Mouse (Mus musculus) left cerebral cortex, postnatal 36 days (tissue): ENCODE measurements around the gene Psmd5. TPM values are rescaled to one million over a fixed set of nuclear protein-coding genes. Genes with fewer than 3 reads are reported as not detected.
A peak's percentile ranks its signal among the peaks of the same experiment; 100 is the strongest.
"Not testable (repeated sequence)": the region's sequence is repeated elsewhere in the genome, so short reads cannot be mapped to it uniquely, and the experiment has no call there.

ENCODE experiments used
- DNase-seq, 2 experiments: peaks; one replicate each; pipeline ENCODE4 v3.0.0; 2021 to 2022; ENCODE audit warnings: low spot score in 2 of 2, mixed read lengths in 1 of 2
- intact Hi-C: fragments of 180-260 bp; cut with DNase I; formaldehyde crosslinking; loops from one replicate; pipeline ENCODE4 v1.15.1; 2025
- total RNA-seq, 2 experiments: library from RNA; stranded (reverse); gene quantifications; 2 replicates each; pipeline ENCODE4 v1.2.3; 2021

Psmd5 gene
- total RNA-seq, 2 experiments from 2014 or later, result 35.7 to 35.9 TPM

DNA sequence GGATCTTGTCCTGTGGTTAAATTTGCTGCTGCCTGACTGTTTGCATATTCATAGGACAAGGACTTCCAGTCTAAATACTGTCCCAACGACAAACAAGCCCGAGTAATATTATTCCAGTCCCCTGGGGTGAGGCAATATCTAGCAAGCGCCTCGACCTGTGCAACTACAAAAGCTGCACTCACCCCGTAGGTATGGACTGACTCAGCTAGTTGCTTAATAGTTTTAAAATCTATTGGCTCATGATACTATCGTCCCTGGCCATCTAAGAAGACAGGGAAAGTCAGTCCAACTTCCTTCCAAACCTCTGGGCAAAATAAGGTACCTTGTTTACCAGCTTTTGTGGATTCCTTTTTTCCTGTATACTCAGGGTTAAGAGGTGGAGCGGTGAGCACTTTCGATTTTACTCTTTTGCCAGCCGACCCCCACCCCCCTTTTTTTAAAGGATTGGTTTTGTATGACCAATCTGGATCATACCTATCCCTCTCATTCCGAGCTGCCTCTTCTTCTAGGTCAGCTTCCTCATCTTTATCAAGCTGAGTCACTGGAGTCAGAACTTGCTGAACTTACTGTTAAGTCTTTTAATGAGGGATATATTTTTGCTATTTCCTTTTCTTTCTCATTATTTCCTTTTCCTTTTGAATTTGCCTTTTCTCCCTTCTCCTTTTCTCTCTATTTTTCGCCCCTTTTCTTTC is 41.9 kb downstream of the Psmd5 start, which contains the start of gene Gm34653:
Gm34653 (plus strand) TSS at position 242 of the 692 bp plus-strand sequence.
- intact Hi-C loops, DNase-seq: not testable (repeated sequence)

DNA sequence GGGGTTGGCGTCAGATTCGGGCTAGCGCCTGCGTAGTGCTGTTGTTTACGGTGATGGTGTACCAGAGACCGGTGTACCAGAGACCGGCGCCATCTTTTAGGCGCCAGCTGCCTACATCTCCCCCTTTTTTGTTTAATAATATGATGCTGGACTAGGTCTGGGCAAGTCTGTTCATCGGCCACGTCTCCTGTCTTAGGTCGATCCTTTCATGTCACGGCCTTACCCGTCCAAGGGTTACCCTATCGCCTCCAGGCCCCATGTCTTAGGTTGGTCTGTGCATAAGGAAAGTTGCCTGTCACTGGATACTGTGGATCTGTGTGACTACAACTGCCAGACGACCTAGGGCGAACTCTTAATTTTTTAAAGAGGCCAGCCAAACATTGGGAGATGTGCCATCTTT is 44.7 kb downstream of the Psmd5 start:
- DNase-seq, intact Hi-C loops: not testable (repeated sequence)

DNA sequence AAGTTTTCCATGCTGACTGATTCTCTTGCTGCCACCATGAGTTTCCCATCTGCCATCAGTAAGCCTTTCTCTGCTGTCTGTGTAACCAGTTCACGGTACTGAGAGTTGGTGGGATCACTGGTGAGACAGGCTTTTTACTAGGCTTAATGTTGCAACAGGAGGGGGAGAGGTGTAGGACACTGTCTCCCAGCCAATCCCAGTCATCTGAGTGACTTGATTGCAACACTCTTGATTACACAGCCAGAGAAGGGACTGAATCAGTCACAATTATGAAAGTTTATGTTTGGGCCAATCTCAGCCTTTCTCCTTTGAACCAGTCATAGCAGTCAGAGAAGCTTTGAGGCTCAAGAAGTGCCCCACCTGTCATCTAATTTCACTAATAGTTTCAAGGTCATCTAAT is 46.7 kb downstream of the Psmd5 start:
- no peak for DNase-seq
- intact Hi-C loops, result no loop called here

DNA sequence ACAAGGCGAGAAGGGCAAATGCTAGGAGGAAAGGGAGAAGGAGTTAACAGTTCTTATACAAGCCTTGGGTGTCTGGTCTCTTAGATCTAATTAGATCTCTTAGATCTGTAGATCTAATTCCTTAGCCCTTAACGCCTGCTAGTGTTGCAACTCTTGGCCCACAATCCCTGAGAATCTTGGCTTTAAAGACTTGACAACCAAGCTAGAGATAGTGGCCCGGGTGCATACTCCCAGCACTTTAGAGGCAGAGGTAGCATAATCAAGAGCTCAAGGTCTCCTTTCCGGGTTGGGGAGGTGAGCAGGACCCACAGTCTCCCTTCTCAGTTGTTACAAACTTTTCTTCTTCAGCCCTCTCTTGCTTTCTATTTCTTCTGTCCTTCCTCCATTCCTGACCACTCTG is 47.2 kb downstream of the Psmd5 start:
- intact Hi-C loops, result no loop called here
- no peak for DNase-seq

DNA sequence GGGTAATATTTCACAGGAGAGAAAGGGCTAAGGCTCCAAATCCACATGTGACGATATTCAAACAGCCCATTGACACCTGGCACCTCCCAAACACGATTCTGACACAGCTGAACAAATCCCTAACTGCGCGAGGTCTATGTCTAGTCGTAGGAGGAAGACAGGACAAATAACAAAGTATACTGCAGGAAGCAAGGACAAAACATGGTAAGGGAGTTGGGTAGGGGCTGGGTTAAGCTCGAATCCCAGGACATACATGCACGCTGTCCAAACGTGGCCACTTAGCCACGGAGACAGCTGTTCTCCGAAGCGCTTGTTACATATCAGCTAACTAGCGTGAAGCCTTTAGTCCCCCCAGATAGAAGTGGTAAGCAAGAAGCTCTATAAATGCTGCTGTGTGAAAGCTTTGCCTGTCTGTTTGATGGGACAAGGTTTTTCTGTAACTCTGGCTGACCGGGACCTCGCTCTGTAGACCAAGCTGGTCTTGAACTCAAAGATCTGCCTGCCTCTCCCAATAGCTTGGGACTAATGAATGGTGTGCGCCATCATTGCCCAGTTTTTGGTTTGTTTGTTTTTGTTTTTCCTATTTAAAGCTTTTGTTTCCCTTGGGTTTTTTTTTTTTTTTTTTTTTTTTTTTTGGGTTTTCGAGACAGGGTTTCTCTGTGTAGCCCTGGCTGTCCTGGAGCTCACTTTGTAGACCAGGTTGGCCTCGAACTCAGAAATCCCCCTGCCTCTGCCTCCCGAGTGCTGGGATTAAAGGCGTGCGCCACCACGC is 48.1 kb downstream of the Psmd5 start:
- DNase-seq, result no peak
- intact Hi-C loops, result loop anchor here (1.0 kb wide), 1 partner anchor 45 kb away; no protein-coding TSS in a partner anchor

DNA sequence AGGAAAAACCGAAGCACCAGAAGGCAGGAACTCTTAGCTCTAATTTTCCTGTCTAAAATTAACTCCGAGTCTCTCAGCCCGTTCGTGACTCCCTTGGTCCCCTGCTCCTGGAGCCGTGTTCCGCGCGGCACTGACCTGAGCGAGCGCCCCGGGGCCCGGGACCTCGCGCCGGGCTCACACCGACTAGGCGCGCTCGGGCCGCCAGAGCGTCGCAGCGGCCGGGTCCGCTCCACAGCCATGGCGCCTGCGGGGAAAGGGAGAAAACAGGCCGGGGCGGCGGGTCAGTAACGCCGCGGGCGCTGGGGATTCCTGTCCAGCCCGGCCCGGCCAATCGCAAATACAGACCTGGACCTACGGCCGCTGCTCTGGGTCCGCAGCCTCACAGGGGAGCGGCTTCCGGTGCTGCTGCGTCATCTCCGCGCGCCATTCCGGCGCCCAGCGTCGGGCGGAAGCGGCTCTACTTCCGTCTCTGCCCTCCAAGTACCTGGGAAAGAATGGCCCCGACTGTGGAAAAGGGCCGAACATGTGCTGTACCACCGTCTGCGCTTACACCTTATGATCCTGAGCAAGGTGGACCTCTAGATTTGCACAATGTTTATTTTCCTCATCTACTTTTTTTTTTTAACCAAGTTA is 48.8 kb downstream of the Psmd5 start, which contains the start of gene Fbxw2:
Fbxw2 (minus strand) TSS at position 485 of the 633 bp plus-strand sequence.
- DNase-seq, result peak; percentile 89 to 95
- intact Hi-C loops, result loop anchor here (1.0 kb wide), 1 partner anchor 45 kb away; no protein-coding TSS in a partner anchor

DNA sequence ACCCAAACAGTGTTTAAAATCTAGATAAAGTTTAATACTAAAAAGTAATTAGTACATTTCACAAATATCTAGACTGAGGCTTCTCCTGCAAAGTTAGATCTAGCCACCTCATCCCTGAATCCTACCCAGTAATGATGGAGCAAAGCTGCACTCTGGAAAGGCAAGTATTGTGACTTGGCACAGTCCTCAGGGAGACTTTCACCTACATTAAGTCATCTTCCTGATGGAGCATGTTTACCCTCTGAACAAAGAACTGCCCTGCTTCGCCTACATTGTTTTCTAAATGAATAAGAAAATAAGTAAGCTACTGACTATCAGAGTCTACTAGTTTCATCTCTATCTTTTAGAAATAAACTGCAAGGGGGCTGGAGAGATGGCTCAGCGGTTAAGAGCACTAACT is 56.3 kb downstream of the Psmd5 start:
- intact Hi-C loops, result no loop called here
- DNase-seq, result no peak

DNA sequence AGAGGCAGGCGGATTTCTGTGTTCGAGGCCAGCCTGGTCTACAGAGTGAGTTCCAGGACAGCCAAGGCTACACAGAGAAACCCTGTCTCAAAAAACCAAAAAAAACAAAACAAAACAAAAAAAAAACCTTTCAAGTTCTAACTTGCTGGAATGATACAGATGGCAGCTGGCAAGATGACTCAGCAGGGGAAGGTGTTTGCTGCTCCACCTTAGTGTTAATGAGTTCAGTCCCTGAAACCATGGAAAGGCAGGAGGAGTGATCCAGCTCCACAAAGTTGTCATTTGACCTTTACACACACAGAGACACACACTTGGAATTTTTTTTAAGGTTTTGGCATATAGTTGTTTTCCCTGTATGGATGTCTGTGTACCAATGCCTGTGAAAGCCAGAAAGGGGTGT is 58.9 kb downstream of the Psmd5 start:
- intact Hi-C loops, DNase-seq: not testable (repeated sequence)

DNA sequence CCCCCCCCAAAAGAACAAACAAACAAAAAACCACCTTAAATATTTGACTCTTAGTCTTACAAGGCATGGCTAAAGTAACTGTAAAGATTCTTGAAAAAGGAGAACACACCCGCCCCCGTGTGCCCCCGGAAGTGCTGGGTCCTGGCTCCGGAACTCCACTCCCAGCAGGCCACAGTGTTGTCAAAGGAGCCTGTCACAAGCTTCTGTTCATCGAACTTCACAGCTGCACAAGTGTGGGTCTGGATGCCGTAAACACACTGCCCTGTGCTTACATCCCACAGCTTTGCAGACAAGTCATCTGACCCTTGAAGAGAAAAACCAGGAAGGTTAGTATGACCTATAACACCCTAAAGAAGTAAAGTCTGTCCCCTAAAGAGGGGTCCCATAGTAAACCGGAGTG is 62.1 kb downstream of the Psmd5 start:
- DNase-seq, result no peak
- intact Hi-C loops, result no loop called here

DNA sequence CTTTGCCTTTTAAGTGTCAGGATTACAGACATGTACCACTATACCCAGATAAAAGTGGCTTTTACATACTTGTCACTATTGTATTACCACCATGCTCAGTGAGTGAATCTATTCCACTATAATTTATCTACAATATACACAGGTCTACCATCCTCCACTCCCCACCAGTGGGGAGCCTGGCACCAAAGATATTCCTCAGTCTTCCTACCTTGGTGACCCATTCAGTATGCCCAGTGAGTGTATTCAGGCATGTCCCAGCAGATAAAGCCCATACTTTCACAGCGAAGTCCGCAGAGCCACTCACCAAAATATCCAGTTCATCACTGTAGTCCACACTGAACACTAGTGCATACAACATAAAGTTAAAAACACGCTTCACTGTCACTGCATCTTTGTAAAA is 64.0 kb downstream of the Psmd5 start:
- no peak for DNase-seq
- intact Hi-C loops, result no loop called here

DNA sequence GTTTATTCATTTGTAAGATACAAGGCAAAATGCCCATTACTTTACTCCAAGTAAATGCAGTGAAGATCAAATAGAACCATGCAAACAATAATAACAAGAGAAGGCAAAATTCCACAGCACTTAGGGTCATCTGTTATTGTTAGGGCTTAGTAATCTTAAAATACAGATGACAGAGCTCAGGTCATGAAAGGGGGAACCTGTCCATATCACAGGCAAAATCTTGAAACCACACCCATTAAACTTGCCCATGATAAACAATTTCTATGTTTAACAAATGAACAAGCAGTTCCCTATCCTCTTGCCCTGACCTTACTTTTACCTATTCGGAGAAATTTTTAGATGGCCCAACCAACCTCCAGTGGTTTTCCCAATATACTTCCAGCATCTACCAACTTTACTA is 65.2 kb downstream of the Psmd5 start:
- intact Hi-C loops, result no loop called here
- no peak for DNase-seq

DNA sequence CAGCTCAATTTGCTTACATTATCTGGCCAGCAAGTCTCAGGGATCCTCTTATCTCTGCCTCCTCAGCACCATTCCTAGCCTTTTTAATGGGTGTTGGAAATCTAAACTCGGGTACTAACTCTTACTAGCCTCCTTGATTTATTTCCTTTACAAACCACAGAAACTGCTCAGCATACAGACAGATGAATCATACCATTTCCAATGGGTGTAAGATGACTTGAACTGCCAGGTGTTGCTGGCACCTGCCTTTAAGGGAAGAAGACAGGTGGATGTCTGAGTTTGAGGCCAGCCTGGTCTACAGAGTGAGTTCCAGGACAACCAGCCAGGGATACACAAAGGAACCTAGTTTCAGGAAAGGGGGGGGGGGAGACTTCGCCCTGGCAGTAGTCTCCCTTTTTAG is 66.7 kb downstream of the Psmd5 start:
- DNase-seq, result no peak
- intact Hi-C loops, result no loop called here

DNA sequence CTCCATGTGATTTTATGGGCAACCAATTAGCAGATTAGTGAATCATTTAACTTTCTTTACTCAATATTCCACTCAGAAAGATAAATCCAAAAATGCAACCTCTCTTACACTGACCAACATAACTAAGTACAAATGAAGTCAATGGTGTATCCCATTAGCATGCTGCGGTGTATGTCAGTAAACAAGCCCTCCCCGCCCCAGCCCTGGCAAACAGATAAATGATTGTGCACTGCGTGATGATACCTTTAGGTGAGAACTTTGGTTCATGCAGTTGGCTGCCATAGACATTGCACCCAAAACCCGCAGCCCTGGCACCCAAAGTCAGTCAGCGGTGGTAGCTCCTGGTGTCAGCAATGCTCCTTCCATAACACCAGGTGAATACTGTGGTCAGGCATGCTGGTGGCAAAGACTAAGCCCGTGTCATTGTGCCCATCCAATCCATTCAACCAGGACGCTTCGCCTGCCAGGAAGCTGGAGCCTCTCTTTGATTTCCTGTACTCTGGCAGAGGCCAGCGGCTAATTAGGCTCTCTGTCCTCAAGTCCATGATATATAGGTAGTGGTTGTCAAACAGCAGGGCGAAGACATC is 69.3 kb downstream of the Psmd5 start:
- DNase-seq, result no peak

DNA sequence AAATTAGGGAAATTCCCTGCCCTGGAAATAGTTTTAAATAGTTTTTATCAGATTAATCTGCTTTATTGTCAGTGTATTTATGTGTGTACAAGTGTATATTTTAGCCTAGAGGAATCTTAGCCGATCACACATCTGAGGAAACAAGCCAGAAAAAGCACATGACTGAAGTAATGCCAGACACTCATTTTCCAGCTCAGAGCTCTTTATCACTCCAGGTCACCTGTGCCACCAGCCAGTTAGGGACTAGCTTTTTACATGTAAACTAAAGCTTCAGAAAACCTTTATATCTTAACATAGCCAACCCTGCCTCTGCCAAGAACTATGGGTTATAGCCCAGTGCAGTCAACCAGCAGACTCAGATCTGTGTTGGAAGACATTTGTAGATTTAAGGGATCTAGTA is 70.0 kb downstream of the Psmd5 start:
- no peak for DNase-seq
- intact Hi-C loops, result no loop called here

More for the DNA sequence above, 69.3 kb downstream of the Psmd5 start:
- intact Hi-C loops, result no loop called here

DNA sequence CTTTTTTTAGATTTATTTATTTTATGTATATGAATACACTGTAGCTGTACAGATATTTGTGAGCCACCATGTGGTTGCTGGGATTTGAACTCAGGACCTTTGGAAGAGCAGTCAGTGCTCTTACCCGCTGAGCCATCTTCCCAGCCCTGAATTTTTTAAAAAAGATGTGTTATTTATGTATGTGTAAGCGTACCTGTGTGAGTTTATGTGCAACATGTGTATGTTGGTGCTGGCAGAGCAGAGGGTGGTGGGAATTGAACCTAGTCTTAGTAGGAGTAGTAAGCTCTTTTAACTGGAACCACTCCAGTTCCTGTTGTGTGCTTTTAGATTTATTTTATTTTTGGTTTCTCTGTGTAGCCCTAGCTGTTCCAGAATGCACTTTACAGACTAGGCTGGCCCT is 70.6 kb downstream of the Psmd5 start:
- no peak for DNase-seq
- intact Hi-C loops, result no loop called here

DNA sequence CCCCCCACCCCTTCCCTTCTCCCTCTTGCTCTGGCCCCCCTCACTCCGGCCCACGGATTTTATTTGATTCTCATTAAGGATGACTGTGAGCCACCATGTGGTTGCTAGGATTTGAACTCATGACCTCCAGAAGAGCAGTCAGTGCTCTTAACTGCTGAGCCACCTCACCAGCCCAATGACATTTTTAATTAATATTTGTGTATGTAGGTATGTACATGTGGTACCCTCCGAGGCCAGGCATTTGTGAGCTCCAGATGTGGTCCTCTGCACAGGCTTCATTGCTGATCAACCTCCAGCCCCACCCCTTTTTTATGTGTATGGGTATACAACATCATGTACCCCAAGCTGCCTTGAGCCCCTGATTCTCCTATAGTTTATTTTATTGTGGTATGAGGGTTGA is 71.0 kb downstream of the Psmd5 start:
- no peak for DNase-seq
- intact Hi-C loops, result no loop called here

DNA sequence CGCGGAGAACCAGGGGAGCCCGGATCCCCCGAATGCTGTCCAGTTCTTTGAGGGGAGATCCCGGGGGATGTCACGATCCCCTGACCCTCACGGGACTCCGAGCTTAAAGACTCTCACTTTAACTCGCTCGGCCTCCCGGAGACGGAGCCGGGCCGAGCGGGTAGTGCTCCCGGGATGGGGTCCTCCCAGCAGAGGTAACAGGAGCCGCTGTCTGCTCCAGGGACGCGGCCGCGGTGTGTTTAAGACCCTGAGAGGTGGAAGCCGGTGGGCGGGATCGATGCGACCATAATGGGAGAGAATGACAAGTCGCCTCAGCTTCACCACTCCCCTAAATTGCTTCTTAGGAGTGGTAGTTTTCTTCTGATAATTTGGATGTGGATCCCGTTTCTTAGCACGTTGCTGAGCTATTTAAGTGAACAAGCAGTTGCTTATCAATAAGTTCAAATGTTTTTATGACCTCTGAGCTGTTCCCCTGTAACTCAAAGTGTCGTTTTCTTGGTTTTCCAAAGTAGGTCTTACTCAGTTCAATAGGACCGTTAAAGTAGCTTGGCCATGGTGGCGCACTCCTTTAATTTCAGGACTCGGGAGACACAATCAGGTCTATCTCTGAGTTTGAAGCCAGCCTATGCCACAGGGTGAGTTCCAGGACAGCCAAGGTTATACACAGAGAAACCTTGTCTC is 72.1 kb downstream of the Psmd5 start:
- intact Hi-C loops, DNase-seq: not testable (repeated sequence)

DNA sequence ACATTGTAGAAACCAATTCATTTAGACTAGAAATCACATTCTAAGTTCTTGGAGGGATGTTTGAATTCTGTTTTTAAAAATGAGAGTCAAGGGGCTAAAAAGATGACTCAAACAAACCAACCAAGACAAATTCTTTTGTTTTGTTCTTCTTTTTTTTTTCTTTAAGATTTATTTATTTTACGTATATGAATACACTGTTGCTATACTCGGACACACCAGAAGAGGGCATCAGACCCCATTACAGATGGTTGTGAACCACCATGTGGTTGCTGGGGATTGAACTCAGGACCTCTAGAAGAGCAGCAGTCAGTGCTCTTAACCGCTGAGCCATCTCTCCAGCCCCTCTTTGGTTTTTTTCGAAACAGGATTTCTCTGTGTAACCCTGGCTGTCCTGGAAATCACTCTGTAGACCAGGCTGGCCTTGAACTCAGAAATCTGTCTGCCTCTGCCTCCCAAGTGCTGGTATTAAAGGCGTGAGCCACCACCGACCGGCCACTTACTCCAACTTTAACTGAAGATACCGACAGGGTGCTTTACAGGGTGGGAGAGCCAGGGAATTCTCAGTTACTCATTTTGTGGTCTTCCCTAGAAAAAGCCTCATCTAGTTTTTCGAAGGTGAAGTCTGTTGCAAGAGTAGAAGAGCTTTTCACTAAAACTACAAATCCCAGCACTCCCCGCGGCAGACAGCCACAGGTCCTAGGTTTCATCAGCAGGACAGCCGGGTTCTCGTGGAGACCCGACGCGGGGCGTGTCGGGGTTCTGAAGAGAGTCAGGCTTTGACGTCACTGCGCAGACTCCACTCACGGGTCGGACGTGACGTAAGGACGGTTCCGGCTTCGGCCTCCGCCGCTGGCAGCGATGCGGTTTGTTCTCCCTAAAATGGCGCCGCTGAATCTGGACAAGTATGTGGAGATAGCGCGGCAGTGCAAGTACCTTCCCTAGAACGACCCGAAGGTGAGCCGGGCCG is 73.0 kb downstream of the Psmd5 start:
- intact Hi-C loops, result no loop called here
- peak; percentile 95 to 97 for DNase-seq
